Mouse (Mus musculus) liver, postnatal 0 days (tissue): Measurements from ENCODE around the gene Pde4d. TPM values are rescaled to one million over a fixed set of nuclear protein-coding genes. Genes with fewer than 3 reads are reported as not detected.

Experiments used
- ATAC-seq: fragments of 200-750 bp; cut with Nextera tagmentation; 2 replicates; pipeline ENCODE4 v1.8.0; 2017; ENCODE audit warnings: mild to moderate bottlenecking, moderate library complexity
- DNase-seq: peaks from one replicate; pipeline ENCODE4 v3.0.0-alpha.2; 2016
- H3K27ac ChIP-seq: fragments of 300-500 bp; sonication (generic); 2 replicates; pipeline ENCODE4 v1.5.1; 2014; ENCODE audit warnings: antibody characterized with exemption, moderate library complexity, mild to moderate bottlenecking, low read depth
- H3K27me3 ChIP-seq: fragments of 300-500 bp; sonication (generic); 2 replicates; pipeline ENCODE4 v1.6.1; 2014; ENCODE audit warnings: low read length, control low read depth, mixed read lengths; ENCODE audit not compliant: insufficient read depth
- H3K36me3 ChIP-seq: fragments of 300-500 bp; sonication (generic); replicated peaks from 2 replicates; pipeline ENCODE4 v1.6.1; 2014; ENCODE audit warnings: mild to moderate bottlenecking, control low read depth, low read length, moderate library complexity, mixed read lengths; ENCODE audit not compliant: insufficient read depth
- H3K4me1 ChIP-seq: fragments of 300-500 bp; sonication (generic); 2 replicates; pipeline ENCODE4 v1.6.1; 2014; ENCODE audit warnings: antibody characterized with exemption, mild to moderate bottlenecking, control low read depth; ENCODE audit not compliant: insufficient read depth
- H3K4me2 ChIP-seq: fragments of 300-500 bp; sonication (generic); 2 replicates; pipeline ENCODE4 v1.6.1; 2014; ENCODE audit warnings: low read depth, mild to moderate bottlenecking, low read length, moderate library complexity, mixed read lengths
- H3K4me3 ChIP-seq: fragments of 300-500 bp; sonication (generic); 2 replicates; pipeline ENCODE4 v1.5.1; 2014; ENCODE audit warnings: low read depth, low read length
- H3K9ac ChIP-seq: fragments of 300-500 bp; sonication (generic); replicated peaks from 2 replicates; pipeline ENCODE4 v1.6.1; 2014; ENCODE audit warnings: mild to moderate bottlenecking, moderate library complexity
- H3K9me3 ChIP-seq: fragments of 300-500 bp; sonication (generic); 2 replicates; pipeline ENCODE4 v1.6.1; 2016; ENCODE audit warnings: mild to moderate bottlenecking, control low read depth, low read length, mixed read lengths
- CTCF ChIP-seq: sonication (generic); IDR thresholded peaks from 2 replicates; pipeline ENCODE4 v1.5.1; 2016; ENCODE audit warnings: antibody characterized with exemption, low read depth
- EP300 ChIP-seq: IDR thresholded peaks from 2 replicates; pipeline ENCODE4 v1.6.1; 2016; ENCODE audit warnings: antibody characterized with exemption, low read depth, mild to moderate bottlenecking
- WGBS: fragments of 180-500 bp; shearing (Covaris S2); extraction: QIAGEN DNeasy Blood & Tissue Kit; methylation state at CpG from one replicate; pipeline ENCODE4 v1.1.7; 2014; ENCODE audit not compliant: insufficient replicate concordance; 5-methylcytosine and 5-hydroxymethylcytosine counted together
- polyA plus RNA-seq: library from polyadenylated mRNA; unstranded; fragments of >200 nt; fragmentation: Nextera tagmentation; extraction: Ambion mirVana; gene quantifications from 2 replicates; pipeline ENCODE4 v1.2.1, GENCODE M21; 2015

Pde4d gene
- polyA plus RNA-seq, 1 experiment from 2014 or later, result 6.1 TPM

DNA sequence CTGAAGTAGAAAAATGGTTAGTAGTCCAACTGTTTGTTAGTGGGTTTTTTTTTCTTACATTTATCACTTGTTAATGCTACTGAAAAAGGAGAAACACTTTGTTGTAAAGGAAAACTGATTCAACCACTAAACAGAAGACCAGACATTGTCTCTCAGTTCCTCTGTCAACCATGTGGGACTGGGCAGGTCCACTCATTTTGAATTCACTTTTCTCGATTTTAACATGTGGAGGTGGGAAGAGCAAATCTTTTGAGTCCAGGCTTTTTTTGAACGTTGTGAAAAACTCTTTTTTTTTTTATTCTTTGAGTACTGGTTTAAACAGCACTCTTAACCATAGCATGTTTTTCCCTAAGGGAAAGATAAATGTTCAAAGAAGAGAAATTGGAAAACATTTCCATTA, 180.8 kb downstream of the Pde4d start:
- Histone ChIP-seq H3K27ac (no peak overlapping the region), H3K4me1 (no peaks in the 10 kb centered on the region), H3K4me2 (no peak overlapping the region), H3K36me3 (no peaks in the 10 kb centered on the region), H3K9ac (no peak overlapping the region), H3K27me3 (no peaks in the 10 kb centered on the region), H3K9me3 (no peaks in the 10 kb centered on the region), H3K4me3 (no peak overlapping the region)
- WGBS, result 49% methylated on average over 2 of the region's 2 CpGs
- DNase-seq (no peak), ATAC-seq (no peak)
- TF ChIP-seq CTCF (no peak), EP300 (no peak)

DNA sequence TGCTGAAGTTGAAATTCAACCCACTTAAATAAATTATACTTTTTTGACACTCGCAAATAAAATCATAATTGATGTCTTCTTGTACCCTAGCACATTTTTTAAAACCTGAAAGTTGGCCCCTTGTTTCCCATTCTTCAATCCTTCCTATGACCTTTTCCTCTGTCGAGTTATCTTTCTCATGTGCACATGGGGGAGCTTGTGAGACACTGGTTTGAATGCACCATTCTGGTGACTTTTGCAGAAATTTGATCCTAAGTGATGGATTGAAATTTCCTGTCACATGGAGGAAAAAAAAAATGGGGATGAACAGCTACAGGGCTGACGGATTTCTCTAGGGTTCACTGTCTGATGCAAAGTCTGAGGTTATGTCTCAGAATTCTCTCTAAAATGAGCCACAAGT, 181.5 kb downstream of the Pde4d start:
- H3K4me1 ChIP-seq, result no peaks in the 10 kb centered on the region
- no peak overlapping the region for H3K9ac ChIP-seq
- no peak for ATAC-seq
- no peak overlapping the region for H3K4me3 ChIP-seq
- H3K36me3 ChIP-seq, result no peaks in the 10 kb centered on the region
- TF ChIP-seq CTCF (no peak), EP300 (no peak)
- WGBS, result 46% methylated on average over 3 of the region's 3 CpGs
- no peak for DNase-seq
- no peaks in the 10 kb centered on the region for H3K27me3 ChIP-seq
- H3K9me3 ChIP-seq, result no peaks in the 10 kb centered on the region
- no peak overlapping the region for H3K27ac ChIP-seq
- no peak overlapping the region for H3K4me2 ChIP-seq

DNA sequence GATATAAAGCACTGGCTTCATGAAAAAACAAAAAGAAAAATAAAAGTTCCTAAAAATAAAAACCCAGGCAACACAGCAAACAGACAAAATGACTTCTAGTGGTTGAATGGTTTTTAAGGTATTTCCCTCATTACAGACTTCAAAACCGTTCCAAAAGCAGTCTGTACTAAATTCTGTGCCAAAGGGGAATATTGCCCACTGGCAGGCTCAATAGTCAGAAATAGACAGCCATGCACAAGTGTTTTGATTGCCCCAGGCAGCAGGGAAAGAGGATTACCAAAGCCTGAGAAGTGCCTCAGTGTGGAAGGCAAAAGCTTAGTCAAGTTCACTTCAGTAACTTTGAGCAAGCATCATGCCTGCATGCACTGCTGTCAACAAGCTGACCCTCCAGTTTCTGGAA, 186.8 kb downstream of the Pde4d start:
- H3K4me1 ChIP-seq, result no peaks in the 10 kb centered on the region
- H3K27ac ChIP-seq, result no peak overlapping the region
- TF ChIP-seq EP300, result no peak
- H3K27me3 ChIP-seq, result no peaks in the 10 kb centered on the region
- DNase-seq (no peak), ATAC-seq (no peak)
- no peak overlapping the region for H3K4me2 ChIP-seq
- H3K9ac ChIP-seq, result no peak overlapping the region
- WGBS, result 51% methylated on average over 1 of the region's 1 CpGs
- H3K36me3 ChIP-seq, result no peaks in the 10 kb centered on the region
- H3K4me3 ChIP-seq, result no peak overlapping the region
- H3K9me3 ChIP-seq, result no peaks in the 10 kb centered on the region

DNA sequence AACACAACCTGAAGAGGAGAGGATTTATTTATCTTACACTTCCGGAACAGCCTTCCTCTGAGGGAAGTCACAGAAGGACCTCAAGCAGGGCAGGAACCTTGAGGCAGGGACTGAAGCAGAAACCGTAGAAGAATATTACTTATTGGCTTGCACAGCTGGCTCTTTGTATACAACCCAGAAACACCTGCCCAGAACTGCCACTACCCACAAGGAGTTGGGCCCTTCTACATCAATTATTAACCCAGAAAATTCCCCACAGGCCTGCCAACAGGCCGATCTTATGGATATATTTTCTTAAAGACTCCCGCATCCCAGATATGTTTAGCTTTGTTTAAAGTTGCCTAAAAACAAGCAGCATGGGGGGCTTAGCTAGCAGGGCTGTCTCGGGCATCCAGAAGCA, 192.5 kb downstream of the Pde4d start:
- H3K4me3 ChIP-seq, result no peak overlapping the region
- TF ChIP-seq CTCF (no peak), EP300 (no peak)
- no peak overlapping the region for H3K9ac ChIP-seq
- no peak overlapping the region for H3K27ac ChIP-seq
- no peaks in the 10 kb centered on the region for H3K9me3 ChIP-seq
- H3K4me2 ChIP-seq, result no peak overlapping the region
- H3K4me1 ChIP-seq, result 0 out of 2 replicates have a peak, but pooled peaks cover 1% of the 10 kb centered on the region
- 69% methylated on average over 5 of the region's 5 CpGs for WGBS
- no peaks in the 10 kb centered on the region for H3K27me3 ChIP-seq
- DNase-seq (no peak), ATAC-seq (no peak)
- H3K36me3 ChIP-seq, result no peaks in the 10 kb centered on the region

DNA sequence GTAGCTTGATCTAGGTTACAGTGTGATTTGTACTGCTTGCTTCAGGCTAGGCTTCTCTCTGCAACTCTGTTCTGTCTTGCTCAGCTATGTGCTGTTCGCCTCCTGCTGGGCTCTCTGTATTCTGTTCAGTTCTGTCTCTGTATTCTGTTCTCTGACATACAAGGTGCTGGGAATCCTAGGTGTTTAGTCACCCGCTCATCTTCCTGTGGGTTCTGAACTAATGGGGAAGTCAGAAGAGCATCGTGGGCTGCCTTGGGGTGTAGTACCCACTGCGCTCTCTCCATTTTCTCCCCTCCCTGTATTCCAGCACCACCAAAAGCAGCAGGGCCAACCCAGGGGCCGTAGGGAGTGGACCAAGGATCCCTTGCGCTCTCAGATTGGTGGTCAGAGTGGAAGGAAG, 197.1 kb downstream of the Pde4d start:
- no peak overlapping the region for H3K4me3 ChIP-seq
- H3K4me1 ChIP-seq, result 0 out of 2 replicates have a peak, but pooled peaks cover 4% of the 10 kb centered on the region
- ATAC-seq, result no peak
- no peak overlapping the region for H3K27ac ChIP-seq
- H3K9me3 ChIP-seq, result no peaks in the 10 kb centered on the region
- TF ChIP-seq CTCF, result no peak
- TF ChIP-seq EP300, result no peak
- no peaks in the 10 kb centered on the region for H3K27me3 ChIP-seq
- H3K9ac ChIP-seq, result no peak overlapping the region
- no peak for DNase-seq
- 30% methylated on average over 6 of the region's 6 CpGs for WGBS
- no peaks in the 10 kb centered on the region for H3K36me3 ChIP-seq
- no peak overlapping the region for H3K4me2 ChIP-seq

DNA sequence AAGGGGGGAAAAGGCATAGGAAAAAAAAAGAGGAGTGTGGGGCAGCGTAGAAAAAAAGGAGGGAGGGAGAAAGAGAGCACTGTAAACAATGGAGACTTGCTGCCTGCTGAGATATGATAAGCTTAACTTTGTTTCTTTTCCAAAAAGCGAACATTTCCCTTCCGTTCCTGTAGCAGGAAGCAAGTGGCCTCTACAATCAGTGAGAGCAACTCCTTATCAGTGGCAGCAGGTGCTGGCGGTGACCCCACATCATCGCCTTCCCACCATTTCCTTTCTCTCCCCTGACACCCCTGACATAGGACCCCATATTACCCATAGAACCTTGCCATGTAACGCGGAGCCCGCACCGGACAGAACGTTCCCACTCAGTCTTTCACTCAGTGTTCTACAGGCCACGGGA, 197.5 kb downstream of the Pde4d start:
- Histone ChIP-seq H3K4me3 (no peak overlapping the region), H3K27me3 (0 out of 2 replicates have a peak, but pooled peaks cover 2% of the 10 kb centered on the region), H3K27ac (no peak overlapping the region), H3K9me3 (no peaks in the 10 kb centered on the region), H3K4me1 (0 out of 2 replicates have a peak, but pooled peaks cover 4% of the 10 kb centered on the region), H3K4me2 (no peak overlapping the region), H3K9ac (no peak overlapping the region), H3K36me3 (no peaks in the 10 kb centered on the region)
- no peak for DNase-seq
- ATAC-seq, result no peak; the same call in 1 of the 2 replicates
- TF ChIP-seq EP300 (no peak), CTCF (no peak)
- WGBS, result 26% methylated on average over 11 of the region's 11 CpGs

DNA sequence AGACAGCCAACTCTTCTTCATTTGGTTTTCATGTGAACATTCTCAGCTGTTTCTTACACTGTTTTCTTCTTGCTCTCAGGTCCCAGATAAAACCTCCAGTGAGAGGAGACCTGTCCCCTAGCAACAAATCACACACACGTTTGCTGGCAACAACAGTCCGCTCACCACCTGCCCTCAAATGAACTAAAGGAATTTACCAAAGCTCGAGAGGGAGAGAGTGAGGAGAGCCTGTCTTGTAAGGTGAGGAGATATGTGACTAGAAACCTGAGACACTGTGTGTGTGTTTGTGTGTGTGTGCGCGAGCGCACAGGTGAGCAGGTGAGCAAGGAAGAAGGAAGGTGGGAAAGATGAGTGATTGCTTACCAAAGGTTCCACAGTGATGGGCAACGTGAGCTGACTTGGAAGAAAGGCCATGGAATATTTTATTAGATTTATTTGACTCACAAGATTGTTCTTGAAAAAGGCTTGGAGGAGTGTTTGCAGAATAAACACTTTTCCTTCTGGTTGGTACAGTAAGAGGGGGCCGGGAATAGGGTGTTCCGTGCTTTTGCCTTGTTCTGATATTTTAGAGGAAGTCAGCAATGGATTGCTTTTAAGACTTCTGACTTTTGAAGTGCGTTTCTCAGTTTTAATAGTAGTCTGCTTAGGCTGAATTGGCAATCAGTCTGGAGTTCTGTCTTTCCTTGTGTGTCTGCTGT, 204.4 kb downstream of the Pde4d start:
- H3K27me3 ChIP-seq, result 0 out of 2 replicates have a peak, but pooled peaks cover 2% of the 10 kb centered on the region
- H3K4me3 ChIP-seq, result no peak overlapping the region
- ATAC-seq (no peak), DNase-seq (no peak)
- no peaks in the 10 kb centered on the region for H3K9me3 ChIP-seq
- TF ChIP-seq EP300 (no peak), CTCF (no peak)
- no peak overlapping the region for H3K27ac ChIP-seq
- no peak overlapping the region for H3K9ac ChIP-seq
- no peak overlapping the region for H3K4me2 ChIP-seq
- no peaks in the 10 kb centered on the region for H3K36me3 ChIP-seq
- H3K4me1 ChIP-seq, result no peaks in the 10 kb centered on the region
- WGBS, result 63% methylated on average over 10 of the region's 10 CpGs
